Mouse (Mus musculus): ENCODE results near the gene Dusp6. TPM values are rescaled to one million over a fixed set of nuclear protein-coding genes. Genes with fewer than 3 reads are reported as not detected.

The Dusp6 gene
- polyA plus RNA-seq, 1 experiment from 2014 or later: 38.3 TPM

- Histone ChIP-seq H3K27me3 (no peaks in the 10 kb centered on the region), H3K4me2 (replicated peaks) (no peak overlapping the region), H3K36me3 (no peaks in the 10 kb centered on the region), H3K4me1 (no peaks in the 10 kb centered on the region), H3K27ac (no peak overlapping the region), H3K9me3 (replicated peaks) (no peaks in the 10 kb centered on the region), H3K9ac (no peak overlapping the region), H3K4me3 (no peak overlapping the region)
- WGBS: 81% methylated on average over 7 of the region's 7 CpGs
- ATAC-seq (ENCODE audit: low FRiP score): no peak
Measured at GRCm38 (mm10) chr10:99314366-99314765, 51.3 kb downstream of the Dusp6 start.

GRCm38 (mm10) chr10:99317057-99317456 lies 54.0 kb downstream of the Dusp6 start:
- no peak overlapping the region for H3K4me3 ChIP-seq
- ATAC-seq (ENCODE audit: low FRiP score): no peak
- H3K4me1 ChIP-seq: no peaks in the 10 kb centered on the region
- H3K9ac ChIP-seq: no peak overlapping the region
- H3K27me3 ChIP-seq: no peaks in the 10 kb centered on the region
- no peaks in the 10 kb centered on the region for H3K9me3 ChIP-seq (replicated peaks)
- no peaks in the 10 kb centered on the region for H3K36me3 ChIP-seq
- H3K27ac ChIP-seq: no peak overlapping the region
- H3K4me2 ChIP-seq (replicated peaks): no peak overlapping the region

Other genes with a start within 250 kb of the Dusp6 start
- 20.2 and 21.4 TPM in 2 replicates for gene Poc1b, start 156.2 kb upstream of the Dusp6 start, polyA plus RNA-seq (2016; fragmentation: Nextera tagmentation; extraction: Ambion mirVana)
- gene Galnt4, start 155.1 kb upstream of the Dusp6 start, polyA plus RNA-seq (2016; fragmentation: Nextera tagmentation; extraction: Ambion mirVana): 6.7 and 7.3 TPM in 2 replicates
- 0.18 TPM in 1 of 2 replicates, not detected in the other for gene Phxr2, start 136.9 kb upstream of the Dusp6 start, polyA plus RNA-seq (2016; fragmentation: Nextera tagmentation; extraction: Ambion mirVana)